Mouse (Mus musculus): Measurements from ENCODE around the gene Dock1. TPM values are rescaled to one million over a fixed set of nuclear protein-coding genes. Genes with fewer than 3 reads are reported as not detected.
A peak's percentile ranks its signal among the peaks of the same experiment; 100 is the strongest.

The Dock1 gene
- polyA plus RNA-seq, 1 experiment from 2014 or later, result 7.2 TPM

DNA sequence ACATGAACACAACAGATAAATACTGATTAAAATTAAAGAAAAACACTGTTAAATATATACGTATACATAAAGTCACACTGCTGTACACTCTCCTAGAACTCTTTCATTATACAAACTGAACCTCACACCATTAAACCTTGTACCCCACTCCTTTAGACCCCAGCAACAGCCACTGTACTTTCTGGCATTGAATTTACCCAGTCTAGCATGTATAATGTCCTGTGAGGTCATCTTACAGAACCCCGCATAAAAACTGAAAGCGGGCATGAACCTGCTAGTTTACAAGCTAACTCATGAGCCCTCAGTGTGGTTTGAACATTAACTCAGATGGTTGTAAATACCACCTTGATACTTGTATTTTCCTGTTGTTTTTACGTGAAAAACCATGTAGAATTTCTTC lies 489.2 kb downstream of the Dock1 start:
- 82% methylated on average over 4 of the region's 4 CpGs for WGBS
- Histone ChIP-seq H3K4me1 (no peaks in the 10 kb centered on the region), H3K9me3 (no peaks in the 10 kb centered on the region), H3K4me3 (no peak overlapping the region), H3K9ac (no peak overlapping the region), H3K27ac (no peak overlapping the region), H3K27me3 (replicated peaks) (no peaks in the 10 kb centered on the region), H3K36me3 (replicated peaks) (no peaks in the 10 kb centered on the region), H3K4me2 (no peak overlapping the region)
- no peak for ATAC-seq (replicated peaks)

DNA sequence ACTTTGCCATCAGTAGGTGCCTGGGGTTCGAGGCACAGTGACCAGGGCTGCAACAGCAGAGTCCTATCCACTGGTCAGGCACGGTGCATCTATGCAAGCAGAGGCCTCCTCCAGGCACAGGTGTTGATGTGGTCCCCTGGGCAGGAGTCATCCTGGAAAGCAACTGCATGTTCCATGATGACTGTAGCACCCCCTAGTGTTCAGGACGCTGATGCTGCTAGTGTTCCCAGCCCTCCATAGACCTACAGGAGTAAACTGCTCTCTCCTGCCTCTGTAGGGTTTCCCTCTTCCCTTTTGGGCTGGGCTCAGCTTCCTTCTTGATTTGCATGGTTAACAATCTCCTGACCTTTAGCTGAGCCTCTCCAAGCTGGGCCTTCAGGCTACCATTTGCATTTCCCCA lies 494.7 kb downstream of the Dock1 start:
- Histone ChIP-seq H3K9me3 (no peaks in the 10 kb centered on the region), H3K4me1 (no peaks in the 10 kb centered on the region), H3K36me3 (replicated peaks) (no peaks in the 10 kb centered on the region), H3K27ac (no peak overlapping the region), H3K4me3 (no peak overlapping the region), H3K27me3 (replicated peaks) (no peaks in the 10 kb centered on the region), H3K9ac (no peak overlapping the region), H3K4me2 (no peak overlapping the region)
- no peak for ATAC-seq (replicated peaks)
- WGBS, result 46% methylated on average over 3 of the region's 3 CpGs

DNA sequence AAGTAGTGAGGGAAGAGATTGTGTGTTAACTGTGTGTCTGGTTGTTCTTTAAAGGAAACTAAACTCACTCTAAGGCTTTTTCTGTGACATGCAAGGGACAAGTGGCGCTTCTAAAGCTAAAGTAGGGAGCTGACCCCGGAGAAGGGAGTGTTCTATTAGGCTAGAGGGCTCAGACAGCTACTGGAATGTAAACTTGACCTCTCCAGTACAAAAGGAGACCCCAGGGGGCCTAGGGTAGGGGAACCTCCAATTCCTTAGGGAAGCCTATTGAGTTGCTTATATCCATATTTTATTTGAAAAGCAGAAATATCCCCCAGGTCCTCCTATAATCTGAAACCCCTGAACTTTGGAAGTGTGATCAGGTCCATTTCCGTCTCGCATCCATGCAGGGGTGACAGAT lies 499.5 kb downstream of the Dock1 start:
- H3K9me3 ChIP-seq, result no peaks in the 10 kb centered on the region
- no peak overlapping the region for H3K4me3 ChIP-seq
- H3K4me1 ChIP-seq, result 0 out of 2 replicates have a peak, but pooled peaks cover 4% of the 10 kb centered on the region
- H3K4me2 ChIP-seq, result no peak overlapping the region
- ATAC-seq (replicated peaks), result no peak
- 74% methylated on average over 4 of the region's 4 CpGs for WGBS
- no peak overlapping the region for H3K27ac ChIP-seq
- no peaks in the 10 kb centered on the region for H3K27me3 ChIP-seq (replicated peaks)
- no peak overlapping the region for H3K9ac ChIP-seq
- H3K36me3 ChIP-seq (replicated peaks), result no peaks in the 10 kb centered on the region

DNA sequence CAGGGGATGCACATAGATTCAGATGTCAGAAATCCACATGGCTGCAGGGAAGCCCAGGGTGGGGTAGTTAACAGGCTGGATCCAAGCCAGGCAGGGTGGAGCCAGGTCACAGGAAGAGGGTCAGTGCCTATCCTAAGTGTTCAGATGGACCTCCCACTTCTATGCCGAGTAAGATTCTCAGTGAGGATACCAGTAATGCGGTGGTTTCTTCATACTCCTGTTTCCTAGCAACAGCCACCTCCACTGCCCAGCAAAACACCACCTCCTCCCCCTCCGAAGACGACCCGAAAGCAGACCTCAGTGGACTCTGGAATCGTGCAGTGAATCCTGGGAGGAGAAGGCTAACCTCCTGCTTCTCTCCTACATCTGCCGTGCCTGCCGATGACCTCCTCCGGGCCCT lies 501.8 kb downstream of the Dock1 start:
- no peaks in the 10 kb centered on the region for H3K27me3 ChIP-seq (replicated peaks)

DNA sequence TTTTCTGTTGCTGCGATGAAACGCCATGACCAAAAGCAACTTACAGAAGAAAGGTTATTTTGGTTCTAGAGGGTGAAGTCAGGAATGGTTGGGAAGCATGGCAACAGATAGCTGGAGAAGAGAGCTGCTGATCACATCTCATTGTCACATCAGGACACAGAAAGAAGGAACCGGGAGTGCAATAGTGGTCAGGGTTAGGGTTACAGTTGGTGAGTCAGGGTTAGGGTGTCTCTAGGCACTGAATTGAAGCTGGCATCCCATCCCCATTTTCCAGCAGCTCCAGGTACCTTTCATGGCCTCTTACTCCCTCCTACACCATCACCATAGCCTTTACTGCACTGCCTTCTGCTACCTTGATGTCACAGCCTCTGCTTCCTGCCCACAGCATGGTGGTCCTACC lies 523.7 kb downstream of the Dock1 start:
- Histone ChIP-seq H3K27me3 (replicated peaks) (no peaks in the 10 kb centered on the region), H3K36me3 (replicated peaks) (no peaks in the 10 kb centered on the region), H3K4me1 (no peaks in the 10 kb centered on the region), H3K4me3 (no peak overlapping the region), H3K9ac (no peak overlapping the region), H3K4me2 (no peak overlapping the region), H3K9me3 (no peaks in the 10 kb centered on the region), H3K27ac (no peak overlapping the region)
- no peak for ATAC-seq (replicated peaks)
- 97% methylated on average over 3 of the region's 3 CpGs for WGBS

More for the DNA sequence above, 501.8 kb downstream of the Dock1 start:
- ATAC-seq (replicated peaks), result 0 out of 2 replicates have a peak, but pooled peaks have one; percentile 24
- H3K9me3 ChIP-seq, result no peaks in the 10 kb centered on the region
- H3K36me3 ChIP-seq (replicated peaks), result no peaks in the 10 kb centered on the region
- no peak overlapping the region for H3K4me2 ChIP-seq
- H3K4me3 ChIP-seq, result no peak overlapping the region
- WGBS, result 58% methylated on average over 9 of the region's 9 CpGs
- 0 out of 2 replicates have a peak, but pooled peaks cover 4% of the 10 kb centered on the region for H3K4me1 ChIP-seq
- H3K9ac ChIP-seq, result no peak overlapping the region
- H3K27ac ChIP-seq, result no peak overlapping the region

DNA sequence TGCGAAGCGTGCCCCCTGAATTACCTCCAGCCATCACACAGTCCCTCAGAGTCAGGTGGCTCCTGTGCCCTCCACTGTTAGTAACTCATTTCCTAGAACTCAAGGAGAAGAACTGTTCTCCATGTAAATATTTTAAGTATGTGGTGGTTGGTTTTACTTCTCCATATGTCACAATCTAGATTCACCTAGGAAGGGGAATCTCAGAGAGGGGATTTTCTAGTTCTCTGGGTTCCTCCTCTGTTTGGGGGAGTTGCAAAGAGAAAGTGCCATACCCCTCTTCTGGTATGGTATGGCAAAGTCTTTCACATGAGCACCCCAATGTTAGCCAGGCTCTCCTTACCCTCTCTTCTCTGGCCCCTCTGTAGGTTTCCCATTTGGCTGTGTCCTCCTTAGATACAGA lies 525.2 kb downstream of the Dock1 start:
- no peaks in the 10 kb centered on the region for H3K4me1 ChIP-seq
- H3K4me3 ChIP-seq, result no peak overlapping the region
- H3K27me3 ChIP-seq (replicated peaks), result no peaks in the 10 kb centered on the region
- no peaks in the 10 kb centered on the region for H3K9me3 ChIP-seq
- 98% methylated on average over 2 of the region's 2 CpGs for WGBS
- H3K27ac ChIP-seq, result no peak overlapping the region
- no peak overlapping the region for H3K4me2 ChIP-seq
- H3K36me3 ChIP-seq (replicated peaks), result no peaks in the 10 kb centered on the region
- no peak overlapping the region for H3K9ac ChIP-seq
- no peak for ATAC-seq (replicated peaks)

DNA sequence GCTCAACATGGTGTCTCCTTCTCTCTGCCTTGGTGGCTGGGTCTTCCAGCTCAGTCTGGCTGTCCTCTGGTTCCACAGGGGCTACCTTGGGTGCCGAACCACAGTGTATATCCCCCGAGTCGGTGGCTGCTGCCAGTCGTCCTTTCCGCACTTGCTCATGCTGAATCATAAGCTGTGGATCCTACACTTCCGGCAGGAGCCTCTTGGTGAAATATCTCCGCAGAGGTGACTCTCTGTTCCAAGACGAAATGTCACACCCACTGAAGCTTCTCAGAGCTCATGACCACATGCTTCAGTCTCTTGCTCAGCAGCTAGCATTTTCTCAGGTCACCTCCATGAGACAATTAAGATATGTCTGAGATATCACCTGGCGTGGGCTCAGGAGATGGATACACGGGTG lies 526.4 kb downstream of the Dock1 start:
- H3K27ac ChIP-seq, result no peak overlapping the region
- H3K36me3 ChIP-seq (replicated peaks), result no peaks in the 10 kb centered on the region
- no peak overlapping the region for H3K4me2 ChIP-seq
- H3K4me1 ChIP-seq, result no peaks in the 10 kb centered on the region
- no peak overlapping the region for H3K9ac ChIP-seq
- no peaks in the 10 kb centered on the region for H3K9me3 ChIP-seq
- WGBS, result 93% methylated on average over 10 of the region's 10 CpGs
- ATAC-seq (replicated peaks), result no peak
- H3K4me3 ChIP-seq, result no peak overlapping the region
- H3K27me3 ChIP-seq (replicated peaks), result no peaks in the 10 kb centered on the region

DNA sequence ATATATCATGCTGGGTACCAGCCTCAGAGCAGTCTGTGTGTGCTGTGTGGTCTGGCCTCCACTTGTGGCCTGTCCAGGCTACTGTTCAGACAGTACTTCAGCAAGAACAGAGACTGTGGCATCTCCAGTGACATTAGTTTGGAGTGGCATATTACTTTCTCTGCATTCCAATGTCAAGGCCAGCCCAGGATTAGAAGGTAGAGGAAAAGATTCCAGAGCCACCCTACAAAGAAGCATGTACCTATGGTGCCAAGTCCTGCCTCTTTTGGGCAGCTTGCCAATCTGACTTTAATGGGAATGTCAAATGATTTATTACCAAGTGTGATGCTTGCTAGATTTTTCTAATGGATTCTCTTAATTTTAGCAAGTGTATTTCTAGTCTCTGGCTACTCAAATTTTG lies 533.5 kb downstream of the Dock1 start:
- H3K4me3 ChIP-seq, result no peak overlapping the region
- H3K9ac ChIP-seq, result no peak overlapping the region
- no peak overlapping the region for H3K27ac ChIP-seq
- no peaks in the 10 kb centered on the region for H3K27me3 ChIP-seq (replicated peaks)
- no peaks in the 10 kb centered on the region for H3K36me3 ChIP-seq (replicated peaks)
- no peaks in the 10 kb centered on the region for H3K4me1 ChIP-seq
- no peak for ATAC-seq (replicated peaks)
- H3K9me3 ChIP-seq, result no peaks in the 10 kb centered on the region
- no peak overlapping the region for H3K4me2 ChIP-seq

DNA sequence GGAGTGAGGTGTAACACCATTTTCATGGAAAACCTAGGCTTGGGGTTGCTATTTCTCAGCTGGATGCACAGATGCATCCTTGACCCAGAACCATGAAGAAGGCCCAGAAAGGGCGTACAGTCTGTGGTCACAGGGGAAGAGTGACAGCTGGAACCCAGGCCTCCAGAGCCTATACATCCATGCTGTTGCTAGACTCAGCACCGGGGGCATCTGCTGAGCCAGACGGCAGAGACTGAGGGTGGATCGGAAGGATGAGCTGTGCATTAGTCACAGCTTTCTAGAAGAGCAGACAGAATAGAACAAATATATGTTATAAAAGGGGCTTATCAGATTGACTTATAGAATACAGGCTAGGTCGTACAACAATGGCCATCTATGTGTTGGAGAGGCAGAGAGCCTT lies 534.7 kb downstream of the Dock1 start:
- H3K4me2 ChIP-seq, result no peak overlapping the region
- no peaks in the 10 kb centered on the region for H3K9me3 ChIP-seq
- no peak overlapping the region for H3K4me3 ChIP-seq
- ATAC-seq (replicated peaks), result no peak
- no peaks in the 10 kb centered on the region for H3K27me3 ChIP-seq (replicated peaks)
- 75% methylated on average over 5 of the region's 5 CpGs for WGBS
- no peaks in the 10 kb centered on the region for H3K36me3 ChIP-seq (replicated peaks)
- H3K9ac ChIP-seq, result no peak overlapping the region
- no peaks in the 10 kb centered on the region for H3K4me1 ChIP-seq
- H3K27ac ChIP-seq, result no peak overlapping the region

DNA sequence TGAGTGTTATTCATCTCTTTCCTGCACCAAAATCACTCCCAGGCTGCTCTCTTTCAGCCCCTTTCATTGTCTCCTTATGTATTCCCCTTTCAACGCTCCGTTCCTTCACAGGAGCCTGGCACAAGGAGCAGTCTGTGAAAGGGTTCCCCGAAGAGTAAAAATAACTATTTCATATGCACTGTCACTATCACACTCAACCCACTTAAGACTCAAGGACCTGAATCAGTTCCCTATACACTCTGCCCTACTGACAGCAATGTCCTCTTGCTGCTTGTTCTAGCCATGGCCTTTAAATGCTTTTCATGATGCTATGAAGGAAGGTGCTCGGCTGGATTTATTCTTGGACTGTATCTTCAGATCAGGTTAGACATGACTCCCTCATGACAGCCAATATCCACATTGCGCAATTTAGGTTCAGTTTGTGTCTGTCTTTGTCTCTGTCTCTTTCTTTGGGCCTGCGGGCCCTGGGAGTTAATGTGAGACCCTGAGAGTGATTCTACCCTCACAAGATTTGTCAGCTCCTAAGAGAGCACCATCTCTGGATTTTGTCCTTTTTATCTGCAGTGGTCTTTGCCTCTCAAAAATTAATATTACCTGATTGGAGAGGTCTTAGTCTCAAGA lies 538.6 kb downstream of the Dock1 start:
- no peaks in the 10 kb centered on the region for H3K36me3 ChIP-seq (replicated peaks)
- H3K4me3 ChIP-seq, result no peak overlapping the region
- no peaks in the 10 kb centered on the region for H3K27me3 ChIP-seq (replicated peaks)
- no peak for ATAC-seq (replicated peaks)
- no peak overlapping the region for H3K27ac ChIP-seq
- no peaks in the 10 kb centered on the region for H3K9me3 ChIP-seq
- H3K9ac ChIP-seq, result no peak overlapping the region
- no peaks in the 10 kb centered on the region for H3K4me1 ChIP-seq
- WGBS, result 84% methylated on average over 6 of the region's 6 CpGs
- no peak overlapping the region for H3K4me2 ChIP-seq

DNA sequence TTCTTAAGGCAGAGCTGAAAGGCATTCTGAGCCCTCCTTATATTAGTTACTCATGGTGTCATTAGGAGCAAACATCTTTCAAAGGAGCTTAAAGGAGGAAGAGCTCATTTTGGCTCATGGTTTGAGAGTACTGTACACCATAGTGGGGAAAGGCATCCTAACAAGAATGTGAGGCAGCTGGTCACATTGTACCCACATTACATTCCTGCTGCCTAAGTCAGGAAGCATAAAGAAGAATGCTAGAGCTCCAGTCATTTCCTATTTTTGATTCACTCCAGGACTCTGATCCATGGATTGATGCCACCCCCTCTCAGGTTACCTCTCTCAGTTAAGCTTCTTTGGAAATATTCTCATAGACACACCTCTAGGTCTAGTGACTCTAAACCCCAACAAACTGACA lies 539.8 kb downstream of the Dock1 start:
- Histone ChIP-seq H3K4me3 (no peak overlapping the region), H3K36me3 (replicated peaks) (no peaks in the 10 kb centered on the region), H3K4me1 (no peaks in the 10 kb centered on the region), H3K4me2 (no peak overlapping the region), H3K27ac (no peak overlapping the region), H3K27me3 (replicated peaks) (no peaks in the 10 kb centered on the region), H3K9me3 (no peaks in the 10 kb centered on the region), H3K9ac (no peak overlapping the region)
- no peak for ATAC-seq (replicated peaks)

DNA sequence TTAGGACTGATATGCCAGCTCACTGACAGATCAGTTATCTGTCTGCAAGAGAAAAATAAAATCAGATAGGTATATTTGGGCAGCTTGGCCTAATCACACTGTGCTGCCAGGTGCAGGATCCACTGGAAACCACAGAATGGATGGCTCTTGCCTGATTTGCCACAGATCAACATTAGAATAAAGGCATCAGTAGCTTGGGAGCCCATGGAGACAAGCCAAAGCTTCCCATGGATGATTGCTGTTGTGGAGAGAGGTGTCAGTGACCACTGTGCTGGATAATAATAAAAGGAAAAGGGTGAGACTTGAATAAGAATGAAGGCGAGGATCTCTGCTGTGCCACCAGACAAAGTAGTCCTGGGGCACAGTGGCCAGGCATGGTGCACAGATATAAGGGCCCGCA lies 540.4 kb downstream of the Dock1 start:
- H3K9ac ChIP-seq, result no peak overlapping the region
- no peak overlapping the region for H3K4me3 ChIP-seq
- H3K9me3 ChIP-seq, result no peaks in the 10 kb centered on the region
- no peaks in the 10 kb centered on the region for H3K4me1 ChIP-seq
- no peak overlapping the region for H3K4me2 ChIP-seq
- no peak overlapping the region for H3K27ac ChIP-seq
- H3K27me3 ChIP-seq (replicated peaks), result no peaks in the 10 kb centered on the region
- 80% methylated on average over 2 of the region's 2 CpGs for WGBS
- no peak for ATAC-seq (replicated peaks)
- no peaks in the 10 kb centered on the region for H3K36me3 ChIP-seq (replicated peaks)

DNA sequence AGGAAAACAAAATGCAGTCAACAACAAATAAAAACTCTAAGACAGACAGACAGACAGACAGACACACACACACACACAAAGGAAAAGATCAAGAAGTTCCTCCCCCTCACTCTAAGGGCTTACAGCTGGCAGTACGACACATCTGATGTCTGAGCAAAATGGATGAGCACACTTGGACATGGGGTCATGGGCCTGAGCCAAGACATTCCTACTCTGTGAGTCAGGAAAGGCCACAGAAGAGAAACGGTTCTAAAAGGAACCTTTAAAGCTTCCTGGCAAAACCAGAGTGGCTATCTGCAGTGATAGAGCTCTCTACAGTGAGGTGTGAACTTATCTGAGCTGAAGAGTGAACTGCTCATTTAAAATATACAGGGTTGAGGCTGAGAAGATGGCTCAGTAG lies 542.1 kb downstream of the Dock1 start:
- Histone ChIP-seq H3K9ac (no peak overlapping the region), H3K4me2 (no peak overlapping the region), H3K27me3 (replicated peaks) (no peaks in the 10 kb centered on the region), H3K27ac (no peak overlapping the region), H3K36me3 (replicated peaks) (no peaks in the 10 kb centered on the region), H3K9me3 (no peaks in the 10 kb centered on the region), H3K4me3 (no peak overlapping the region), H3K4me1 (no peaks in the 10 kb centered on the region)
- ATAC-seq (replicated peaks), result no peak
- 73% methylated on average over 2 of the region's 2 CpGs for WGBS

Measured in midbrain, embryonic 15.5 days (tissue).